Mouse (Mus musculus): ENCODE results near the gene Gm20521. TPM values are rescaled to one million over a fixed set of nuclear protein-coding genes. Genes with fewer than 3 reads are reported as not detected.

The Gm20521 gene
- total and polyA plus RNA-seq, 3 experiments = 1.2 to 5.5 (median 4.0) TPM

DNA sequence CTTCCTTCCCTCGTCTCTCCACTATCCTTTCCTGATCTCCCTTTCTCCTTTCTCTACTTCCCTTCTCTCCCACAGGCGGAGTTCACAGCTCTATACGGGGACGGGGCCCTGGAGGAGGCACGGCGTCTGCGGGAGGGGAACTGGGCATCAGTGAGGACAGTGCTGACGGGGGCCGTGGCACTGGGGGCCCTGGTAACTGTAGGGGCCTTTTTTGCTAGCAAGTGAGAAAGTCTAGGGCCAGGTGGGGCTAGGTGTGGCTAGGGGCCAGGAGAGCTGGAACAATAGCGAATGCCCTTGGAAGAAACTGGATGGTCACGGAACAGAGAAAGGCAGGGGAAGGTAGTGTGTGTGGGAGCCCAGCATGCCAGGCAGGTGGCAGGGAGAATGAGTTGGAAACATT, 2.1 kb downstream of the Gm20521 start:
- peaks cover 39% of the 10 kb centered on the region for H3K36me3 ChIP-seq (replicated peaks)
- TF ChIP-seq GATA2 (IDR thresholded peaks at IDR 0.05; ENCODE audit: borderline replicate concordance, low read depth, low read length) (no peak), GATA1 (IDR thresholded peaks at IDR 0.05; ENCODE audit: borderline replicate concordance, low read length) (no peak), CTCF (IDR thresholded peaks at IDR 0.05; ENCODE audit: low read depth, low read length) (no peak), POLR2AphosphoS5 (IDR thresholded peaks at IDR 0.05; ENCODE audit: insufficient replicate concordance, low read depth, low read length) (no peak), TAL1 (conservative IDR thresholded peaks at IDR 0.05; ENCODE audit: low read depth, low read length) (no peak)

DNA sequence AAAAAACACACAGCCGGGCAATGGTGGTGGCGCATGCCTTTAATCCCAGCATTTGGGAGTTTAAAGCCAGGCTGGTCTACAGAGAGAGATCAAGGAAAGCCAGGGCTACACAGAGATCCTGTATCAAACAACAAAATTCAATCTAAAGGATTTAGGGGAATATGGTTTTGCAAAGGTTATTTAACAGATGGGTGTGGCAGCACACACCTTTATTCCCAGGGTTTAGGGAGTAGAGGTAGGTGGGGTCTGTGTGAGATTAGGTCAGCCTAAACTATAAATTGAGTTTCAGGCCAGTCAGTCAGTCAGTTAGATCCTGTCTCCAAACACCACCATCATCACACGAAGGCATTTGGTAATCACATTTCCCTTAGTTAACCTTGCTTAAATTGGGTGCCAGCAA, 9.0 kb downstream of the Gm20521 start, which contains the start of gene Pabpn1:
Gene Pabpn1, plus strand, starts transcription at position 301 of the 400 bp plus-strand sequence.
- H3K36me3 ChIP-seq (replicated peaks) = peaks cover 43% of the 10 kb centered on the region
- ATAC-seq (ENCODE audit: extremely low read depth, insufficient number of reproducible peaks, low FRiP score, poor library complexity, severe bottlenecking) = no peak
- no peak for DNase-seq (ENCODE audit: low spot score)
- TF ChIP-seq GATA2 (IDR thresholded peaks at IDR 0.05; ENCODE audit: borderline replicate concordance, low read depth, low read length) (no peak), CTCF (IDR thresholded peaks at IDR 0.05; ENCODE audit: low read depth, low read length) (no peak), TAL1 (conservative IDR thresholded peaks at IDR 0.05; ENCODE audit: low read depth, low read length) (no peak), POLR2AphosphoS5 (IDR thresholded peaks at IDR 0.05; ENCODE audit: insufficient replicate concordance, low read depth, low read length) (no peak), GATA1 (IDR thresholded peaks at IDR 0.05; ENCODE audit: borderline replicate concordance, low read length) (no peak)
- H3K4me3 ChIP-seq (ENCODE audit: low read depth, low read length) = peak within 1 kb of the TSS; percentile 80
- H3K4me1 ChIP-seq (ENCODE audit: insufficient read depth, low read depth, low read length) = peaks cover 28% of the 10 kb centered on the region
- H3K9me3 ChIP-seq (replicated peaks) = no peaks in the 10 kb centered on the region
- no peaks in the 10 kb centered on the region for H3K27me3 ChIP-seq (ENCODE audit: insufficient read depth, low read length)

More for the DNA sequence above, 2.1 kb downstream of the Gm20521 start:
- ATAC-seq (ENCODE audit: extremely low read depth, insufficient number of reproducible peaks, low FRiP score, poor library complexity, severe bottlenecking) (no peak), DNase-seq (ENCODE audit: low spot score) (no peak)
- Histone ChIP-seq H3K27me3 (ENCODE audit: insufficient read depth, low read length) (no peaks in the 10 kb centered on the region), H3K4me1 (ENCODE audit: insufficient read depth, low read depth, low read length) (peaks cover 33% of the 10 kb centered on the region), H3K9me3 (replicated peaks) (no peaks in the 10 kb centered on the region), H3K4me3 (ENCODE audit: low read depth, low read length) (no peak overlapping the region)

DNA sequence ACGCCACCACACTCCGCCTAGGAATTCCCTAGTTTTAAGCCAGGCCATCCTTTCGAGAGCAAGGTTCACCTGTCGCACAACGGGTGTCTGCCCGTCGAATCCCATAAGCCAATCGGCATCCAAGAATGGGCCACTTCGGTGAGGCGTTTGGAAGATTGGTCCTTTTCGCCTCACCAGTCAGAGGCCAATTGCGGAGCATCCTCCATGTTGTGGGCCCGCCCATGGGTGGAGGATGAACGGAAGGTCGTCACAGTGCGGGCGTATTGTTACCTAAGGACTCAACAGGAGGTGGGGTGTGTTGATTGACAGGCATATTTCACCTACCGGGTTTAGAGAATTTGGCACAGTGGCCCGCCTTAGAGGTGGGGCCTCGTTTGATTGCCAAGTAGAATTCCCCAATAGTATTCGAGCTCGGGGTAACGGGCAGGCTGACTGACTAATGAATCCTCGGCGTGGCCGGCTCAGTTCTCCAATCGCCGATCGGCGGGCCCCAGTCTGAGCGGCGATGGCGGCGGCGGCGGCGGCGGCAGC, 10.5 kb downstream of the Gm20521 start:
- Histone ChIP-seq H3K27me3 (ENCODE audit: insufficient read depth, low read length) (no peaks in the 10 kb centered on the region), H3K4me3 (ENCODE audit: low read depth, low read length) (peak overlapping the region; percentile 80), H3K9me3 (replicated peaks) (no peaks in the 10 kb centered on the region), H3K4me1 (ENCODE audit: insufficient read depth, low read depth, low read length) (peaks cover 37% of the 10 kb centered on the region), H3K36me3 (replicated peaks) (peaks cover 51% of the 10 kb centered on the region)
- no peak for TF ChIP-seq GATA2 (IDR thresholded peaks at IDR 0.05; ENCODE audit: borderline replicate concordance, low read depth, low read length)
- peak; percentile 50; the same call in 1 of the 2 replicates for TF ChIP-seq POLR2AphosphoS5 (IDR thresholded peaks at IDR 0.05; ENCODE audit: insufficient replicate concordance, low read depth, low read length)
- peak; percentile 98 for ATAC-seq (ENCODE audit: extremely low read depth, insufficient number of reproducible peaks, low FRiP score, poor library complexity, severe bottlenecking)
- peak; percentile 97 for DNase-seq (ENCODE audit: low spot score)

DNA sequence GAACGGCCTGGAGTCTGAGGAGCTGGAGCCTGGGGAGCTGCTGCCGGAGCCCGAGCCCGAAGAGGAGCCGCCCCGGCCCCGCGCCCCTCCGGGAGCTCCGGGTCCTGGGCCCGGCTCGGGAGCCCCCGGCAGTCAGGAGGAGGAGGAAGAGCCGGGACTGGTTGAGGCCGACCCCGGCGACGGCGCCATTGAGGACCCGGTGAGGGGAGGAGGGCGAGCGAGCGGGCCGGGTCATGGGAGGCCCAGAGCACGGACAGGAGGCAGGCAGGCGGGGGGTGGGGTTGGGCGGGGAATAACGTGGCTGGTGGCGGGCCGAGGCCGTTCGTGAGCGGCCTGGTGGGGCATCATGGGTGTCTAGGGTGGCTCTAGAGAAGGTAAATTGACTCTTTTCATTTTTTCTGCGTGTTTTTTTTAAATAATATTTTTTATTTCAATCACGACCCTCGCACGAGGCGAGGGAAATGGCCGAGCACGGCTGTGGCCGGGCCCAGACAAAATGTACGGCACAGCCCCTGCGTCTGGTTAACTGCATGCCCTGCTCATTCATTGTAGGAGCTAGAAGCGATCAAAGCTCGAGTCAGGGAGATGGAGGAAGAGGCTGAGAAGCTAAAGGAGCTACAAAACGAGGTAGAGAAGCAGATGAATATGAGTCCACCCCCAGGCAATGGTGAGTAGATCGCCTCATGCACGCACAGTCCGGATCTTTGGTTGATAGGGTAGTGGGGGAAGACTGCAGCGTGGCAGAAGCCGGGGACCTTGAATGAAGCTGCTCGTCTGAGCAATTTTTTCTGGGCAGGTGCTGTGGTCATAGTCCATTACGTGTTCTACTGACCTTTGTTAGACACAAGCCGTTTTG, 11.3 kb downstream of the Gm20521 start:
- DNase-seq (ENCODE audit: low spot score) (peak; percentile 61), ATAC-seq (ENCODE audit: extremely low read depth, insufficient number of reproducible peaks, low FRiP score, poor library complexity, severe bottlenecking) (no peak)
- Histone ChIP-seq H3K4me1 (ENCODE audit: insufficient read depth, low read depth, low read length) (peaks cover 37% of the 10 kb centered on the region), H3K4me3 (ENCODE audit: low read depth, low read length) (peak overlapping the region; percentile 80), H3K36me3 (replicated peaks) (peaks cover 56% of the 10 kb centered on the region), H3K9me3 (replicated peaks) (no peaks in the 10 kb centered on the region), H3K27me3 (ENCODE audit: insufficient read depth, low read length) (no peaks in the 10 kb centered on the region)
- TF ChIP-seq TAL1 (conservative IDR thresholded peaks at IDR 0.05; ENCODE audit: low read depth, low read length) = no peak
- no peak for TF ChIP-seq CTCF (IDR thresholded peaks at IDR 0.05; ENCODE audit: low read depth, low read length)
- TF ChIP-seq GATA1 (IDR thresholded peaks at IDR 0.05; ENCODE audit: borderline replicate concordance, low read length) = no peak
- TF ChIP-seq GATA2 (IDR thresholded peaks at IDR 0.05; ENCODE audit: borderline replicate concordance, low read depth, low read length) = no peak
- no peak for TF ChIP-seq POLR2AphosphoS5 (IDR thresholded peaks at IDR 0.05; ENCODE audit: insufficient replicate concordance, low read depth, low read length)

GRCm38 (mm10) chr14:54897445-54897844, 14.2 kb downstream of the Gm20521 start:
- H3K9me3 ChIP-seq (replicated peaks) = no peaks in the 10 kb centered on the region
- no peak for TF ChIP-seq POLR2AphosphoS5 (IDR thresholded peaks at IDR 0.05; ENCODE audit: insufficient replicate concordance, low read depth, low read length)
- no peak for TF ChIP-seq CTCF (IDR thresholded peaks at IDR 0.05; ENCODE audit: low read depth, low read length)
- no peak for TF ChIP-seq GATA1 (IDR thresholded peaks at IDR 0.05; ENCODE audit: borderline replicate concordance, low read length)
- no peak for TF ChIP-seq GATA2 (IDR thresholded peaks at IDR 0.05; ENCODE audit: borderline replicate concordance, low read depth, low read length)
- no peak for TF ChIP-seq TAL1 (conservative IDR thresholded peaks at IDR 0.05; ENCODE audit: low read depth, low read length)
- H3K36me3 ChIP-seq (replicated peaks) = peaks cover 50% of the 10 kb centered on the region
- H3K27me3 ChIP-seq (ENCODE audit: insufficient read depth, low read length) = no peaks in the 10 kb centered on the region
- peaks cover 36% of the 10 kb centered on the region for H3K4me1 ChIP-seq (ENCODE audit: insufficient read depth, low read depth, low read length)
- no peak for ATAC-seq (ENCODE audit: extremely low read depth, insufficient number of reproducible peaks, low FRiP score, poor library complexity, severe bottlenecking)
- DNase-seq (ENCODE audit: low spot score) = no peak
- no peak overlapping the region for H3K4me3 ChIP-seq (ENCODE audit: low read depth, low read length)

DNA sequence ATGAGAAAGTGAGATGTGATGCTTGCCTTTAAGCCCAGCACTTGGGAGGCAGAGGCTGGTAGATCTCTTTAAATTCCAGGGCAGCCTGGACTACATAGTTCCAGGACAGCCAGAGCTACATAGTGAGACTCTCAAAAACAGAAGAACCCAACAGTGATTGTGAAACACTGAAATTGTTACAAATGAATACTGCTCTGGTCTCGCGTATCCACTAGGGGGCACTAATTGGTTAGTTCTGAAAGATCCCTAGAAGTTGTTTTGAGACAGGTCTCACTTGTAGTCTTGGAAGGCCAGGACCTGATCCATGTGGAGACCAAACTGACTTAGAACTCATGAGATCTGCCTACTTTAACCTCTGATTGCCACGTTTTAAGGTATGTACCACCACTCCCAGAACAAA, 17.1 kb downstream of the Gm20521 start:
- peaks cover 45% of the 10 kb centered on the region for H3K36me3 ChIP-seq (replicated peaks)
- no peak for TF ChIP-seq TAL1 (conservative IDR thresholded peaks at IDR 0.05; ENCODE audit: low read depth, low read length)
- peak; percentile 57; the same call in 1 of the 2 replicates for TF ChIP-seq CTCF (IDR thresholded peaks at IDR 0.05; ENCODE audit: low read depth, low read length)
- ATAC-seq (ENCODE audit: extremely low read depth, insufficient number of reproducible peaks, low FRiP score, poor library complexity, severe bottlenecking) = no peak

More for the DNA sequence above, 17.1 kb downstream of the Gm20521 start:
- Histone ChIP-seq H3K27me3 (ENCODE audit: insufficient read depth, low read length) (peaks cover 3% of the 10 kb centered on the region; the same call in 1 of the 2 replicates), H3K9me3 (replicated peaks) (no peaks in the 10 kb centered on the region), H3K4me3 (ENCODE audit: low read depth, low read length) (no peak overlapping the region), H3K4me1 (ENCODE audit: insufficient read depth, low read depth, low read length) (peaks cover 27% of the 10 kb centered on the region)
- DNase-seq (ENCODE audit: low spot score) = peak; percentile 52
